Mouse (Mus musculus) forebrain, embryonic 13.5 days (tissue): ENCODE results near the gene Fbxo33. TPM values are rescaled to one million over a fixed set of nuclear protein-coding genes. Genes with fewer than 3 reads are reported as not detected.
"Not testable (repeated sequence)": the region's sequence is repeated elsewhere in the genome, so short reads cannot be mapped to it uniquely, and the experiment has no call there.

Experiments used
- ATAC-seq: fragments of 200-750 bp; cut with Nextera tagmentation; 2 replicates; pipeline ENCODE4 v1.8.0; 2017
- H3K27ac ChIP-seq: fragments of 300-500 bp; sonication (generic); 2 replicates; pipeline ENCODE4 v1.5.1; 2015; ENCODE audit warnings: inconsistent platforms, mild to moderate bottlenecking, moderate library complexity
- H3K27me3 ChIP-seq: fragments of 300-500 bp; sonication (generic); 2 replicates; pipeline ENCODE4 v1.6.1; 2015; ENCODE audit warnings: mild to moderate bottlenecking, inconsistent platforms
- H3K36me3 ChIP-seq: fragments of 300-500 bp; sonication (generic); 2 replicates; pipeline ENCODE4 v1.6.1; 2015; ENCODE audit warnings: mild to moderate bottlenecking, inconsistent platforms; ENCODE audit not compliant: poor library complexity, severe bottlenecking
- H3K4me1 ChIP-seq: fragments of 300-500 bp; sonication (generic); 2 replicates; pipeline ENCODE4 v1.6.1; 2015; ENCODE audit warnings: inconsistent platforms
- H3K4me2 ChIP-seq: fragments of 300-500 bp; sonication (generic); 2 replicates; pipeline ENCODE4 v1.6.1; 2015; ENCODE audit warnings: inconsistent platforms, mild to moderate bottlenecking, moderate library complexity
- H3K4me3 ChIP-seq: fragments of 300-500 bp; sonication (generic); 2 replicates; pipeline ENCODE4 v1.5.1; 2015; ENCODE audit warnings: mild to moderate bottlenecking, inconsistent platforms
- H3K9ac ChIP-seq: fragments of 300-500 bp; sonication (generic); 2 replicates; pipeline ENCODE4 v1.6.1; 2015; ENCODE audit warnings: mild to moderate bottlenecking, inconsistent platforms
- H3K9me3 ChIP-seq: fragments of 300-500 bp; sonication (generic); replicated peaks from 2 replicates; pipeline ENCODE4 v1.6.1; 2016; ENCODE audit warnings: inconsistent platforms
- WGBS: fragments of 180-500 bp; shearing (Covaris S2); methylation state at CpG from one replicate; pipeline ENCODE4 v1.1.7; 2015; 5-methylcytosine and 5-hydroxymethylcytosine counted together
- polyA plus RNA-seq: library from polyadenylated mRNA; unstranded; fragments of >200 nt; fragmentation: Nextera tagmentation; extraction: Ambion mirVana; gene quantifications from 2 replicates; pipeline ENCODE4 v1.2.1, GENCODE M21; 2015

Fbxo33 gene
- polyA plus RNA-seq = 5.8 and 7.3 TPM in 2 replicates

- H3K27me3 ChIP-seq = no peaks in the 10 kb centered on the region
- H3K27ac ChIP-seq = peak within 1 kb of the TSS; percentile 94
- H3K9me3 ChIP-seq = no peaks in the 10 kb centered on the region
- no peaks in the 10 kb centered on the region for H3K36me3 ChIP-seq
- peak within 1 kb of the TSS; percentile 92 for H3K4me3 ChIP-seq
- under 1% methylated on average over 109 of the region's 109 CpGs for WGBS
- ATAC-seq = peak; percentile 97
- H3K9ac ChIP-seq = peak within 1 kb of the TSS; percentile 91
- peak within 1 kb of the TSS; percentile 91 for H3K4me2 ChIP-seq
- peaks cover 32% of the 10 kb centered on the region for H3K4me1 ChIP-seq
These were observed at the start of gene Fbxo33 for GRCm38 (mm10) chr12:59219325-59220225. Fbxo33 (minus strand) TSS chr12:59219725.

DNA sequence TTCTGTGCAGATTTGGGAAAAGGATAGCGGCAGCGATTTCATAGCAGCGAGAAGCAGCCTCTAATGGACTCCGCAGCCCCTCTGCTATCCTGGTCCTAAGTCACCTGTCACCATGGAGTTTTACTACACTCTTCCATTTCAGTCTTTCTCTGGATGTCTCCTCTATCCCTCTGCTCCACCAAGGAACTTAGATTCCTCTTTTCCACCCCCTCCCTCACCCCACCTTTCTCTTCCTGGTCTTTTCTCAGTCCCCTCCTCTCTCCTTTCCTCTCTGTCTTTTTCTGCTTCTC, 46.4 kb upstream of the Fbxo33 start:
- Histone ChIP-seq H3K36me3 (no peaks in the 10 kb centered on the region), H3K4me1 (no peaks in the 10 kb centered on the region), H3K27me3 (no peaks in the 10 kb centered on the region), H3K4me2 (peak overlapping the region; percentile 43), H3K9ac (no peak overlapping the region), H3K27ac (no peak overlapping the region), H3K9me3 (no peaks in the 10 kb centered on the region), H3K4me3 (no peak overlapping the region)
- WGBS = 66% methylated on average over 4 of the region's 4 CpGs
- peak; percentile 46 for ATAC-seq

GRCm38 (mm10) chr12:59265207-59265941, 45.8 kb upstream of the Fbxo33 start:
- H3K4me1 ChIP-seq = peaks cover 3% of the 10 kb centered on the region; the same call in 1 of the 2 replicates
- peak; percentile 78 for ATAC-seq
- 28% methylated on average over 15 of the region's 15 CpGs for WGBS
- H3K27ac ChIP-seq = no peak overlapping the region
- no peak overlapping the region for H3K9ac ChIP-seq
- no peaks in the 10 kb centered on the region for H3K9me3 ChIP-seq
- H3K4me2 ChIP-seq = peak overlapping the region; percentile 43
- H3K36me3 ChIP-seq = no peaks in the 10 kb centered on the region
- no peak overlapping the region for H3K4me3 ChIP-seq
- H3K27me3 ChIP-seq = no peaks in the 10 kb centered on the region

GRCm38 (mm10) chr12:59262841-59263240, 43.3 kb upstream of the Fbxo33 start:
- WGBS = 89% methylated on average over 3 of the region's 3 CpGs
- ATAC-seq = no peak
- no peaks in the 10 kb centered on the region for H3K9me3 ChIP-seq
- no peaks in the 10 kb centered on the region for H3K27me3 ChIP-seq
- no peak overlapping the region for H3K27ac ChIP-seq
- H3K4me3 ChIP-seq = no peak overlapping the region
- no peak overlapping the region for H3K4me2 ChIP-seq
- peaks cover 8% of the 10 kb centered on the region; the same call in 1 of the 2 replicates for H3K4me1 ChIP-seq
- H3K9ac ChIP-seq = no peak overlapping the region
- H3K36me3 ChIP-seq = no peaks in the 10 kb centered on the region

GRCm38 (mm10) chr12:59260798-59261197, 41.3 kb upstream of the Fbxo33 start:
- Histone ChIP-seq H3K4me1 (peaks cover 8% of the 10 kb centered on the region; the same call in 1 of the 2 replicates), H3K4me3 (no peak overlapping the region), H3K9me3 (no peaks in the 10 kb centered on the region), H3K4me2 (no peak overlapping the region), H3K27ac (no peak overlapping the region; the same call in 1 of the 2 replicates), H3K9ac (no peak overlapping the region), H3K27me3 (no peaks in the 10 kb centered on the region), H3K36me3 (no peaks in the 10 kb centered on the region)
- WGBS = 80% methylated on average over 2 of the region's 2 CpGs
- no peak for ATAC-seq

GRCm38 (mm10) chr12:59260362-59260761, 40.8 kb upstream of the Fbxo33 start:
- H3K27ac ChIP-seq = no peak overlapping the region
- H3K4me1 ChIP-seq = peaks cover 8% of the 10 kb centered on the region; the same call in 1 of the 2 replicates
- no peak overlapping the region for H3K9ac ChIP-seq
- no peaks in the 10 kb centered on the region for H3K27me3 ChIP-seq
- ATAC-seq = peak; percentile 46
- H3K9me3 ChIP-seq = no peaks in the 10 kb centered on the region
- no peaks in the 10 kb centered on the region for H3K36me3 ChIP-seq
- H3K4me2 ChIP-seq = no peak overlapping the region
- H3K4me3 ChIP-seq = no peak overlapping the region

DNA sequence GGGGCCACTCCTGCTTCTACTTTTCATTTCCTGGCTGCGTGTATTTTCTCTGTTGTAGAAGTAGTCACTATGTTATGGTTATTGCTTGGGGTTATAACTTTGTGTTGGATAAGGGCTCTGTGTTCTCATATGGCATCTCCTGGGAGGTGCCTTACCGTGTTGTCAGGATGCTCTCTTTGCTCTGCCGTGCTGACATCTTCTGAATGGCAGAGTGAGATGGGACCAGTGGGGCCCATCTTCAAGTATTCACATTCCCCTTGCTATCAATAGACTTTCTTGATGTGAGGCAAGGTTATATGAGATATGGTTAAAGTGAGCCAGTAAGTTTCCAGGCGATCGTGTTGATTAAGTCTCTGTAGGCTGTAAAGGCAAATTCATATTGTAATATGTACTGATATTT, 39.5 kb upstream of the Fbxo33 start:
- no peaks in the 10 kb centered on the region for H3K36me3 ChIP-seq
- no peak overlapping the region for H3K4me3 ChIP-seq
- H3K27ac ChIP-seq = no peak overlapping the region
- no peak overlapping the region for H3K9ac ChIP-seq
- H3K4me1 ChIP-seq = peaks cover 8% of the 10 kb centered on the region; the same call in 1 of the 2 replicates
- no peak for ATAC-seq
- no peaks in the 10 kb centered on the region for H3K9me3 ChIP-seq
- no peaks in the 10 kb centered on the region for H3K27me3 ChIP-seq
- no peak overlapping the region for H3K4me2 ChIP-seq
- 93% methylated on average over 5 of the region's 5 CpGs for WGBS

- Histone ChIP-seq H3K4me3 (no peak overlapping the region), H3K9me3 (no peaks in the 10 kb centered on the region), H3K9ac (no peak overlapping the region), H3K36me3 (no peaks in the 10 kb centered on the region), H3K27ac (no peak overlapping the region), H3K27me3 (no peaks in the 10 kb centered on the region), H3K4me1 (no peaks in the 10 kb centered on the region), H3K4me2 (no peak overlapping the region)
- 92% methylated on average over 2 of the region's 2 CpGs for WGBS
- no peak for ATAC-seq
These were observed 30.8 kb upstream of the Fbxo33 start for GRCm38 (mm10) chr12:59250259-59250827.

DNA sequence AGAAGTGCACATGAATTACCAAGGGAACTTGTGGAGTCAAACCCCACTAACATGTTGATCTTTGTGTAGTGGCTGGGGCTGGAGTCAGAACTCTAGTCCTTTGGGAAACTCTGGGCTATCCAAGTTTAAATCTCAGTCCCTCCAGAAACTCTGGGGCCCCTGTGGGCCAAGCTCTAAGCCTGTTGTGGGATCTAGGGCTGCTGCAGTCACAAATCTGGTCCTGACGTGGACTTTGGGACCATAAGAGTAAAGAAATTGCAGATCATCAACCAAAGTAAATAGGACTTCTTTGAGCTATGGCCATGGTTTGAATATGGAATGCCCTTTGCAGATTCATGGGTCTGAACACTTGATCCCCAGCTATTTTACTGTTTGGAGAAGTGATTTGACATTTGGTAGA, 29.4 kb upstream of the Fbxo33 start:
- Histone ChIP-seq H3K4me2 (no peak overlapping the region), H3K4me3 (no peak overlapping the region), H3K4me1 (no peaks in the 10 kb centered on the region), H3K9ac (no peak overlapping the region), H3K36me3 (no peaks in the 10 kb centered on the region), H3K27me3 (no peaks in the 10 kb centered on the region), H3K9me3 (no peaks in the 10 kb centered on the region), H3K27ac (no peak overlapping the region)
- 66% methylated on average over 1 of the region's 1 CpGs for WGBS
- no peak for ATAC-seq

- not testable (repeated sequence) for H3K27me3 ChIP-seq, H3K9me3 ChIP-seq, H3K4me1 ChIP-seq, H3K36me3 ChIP-seq, ATAC-seq, H3K9ac ChIP-seq, H3K27ac ChIP-seq, H3K4me3 ChIP-seq, H3K4me2 ChIP-seq
- 90% methylated on average over 8 of the region's 8 CpGs for WGBS
These were observed 21.5 kb upstream of the Fbxo33 start for GRCm38 (mm10) chr12:59241031-59241430.

DNA sequence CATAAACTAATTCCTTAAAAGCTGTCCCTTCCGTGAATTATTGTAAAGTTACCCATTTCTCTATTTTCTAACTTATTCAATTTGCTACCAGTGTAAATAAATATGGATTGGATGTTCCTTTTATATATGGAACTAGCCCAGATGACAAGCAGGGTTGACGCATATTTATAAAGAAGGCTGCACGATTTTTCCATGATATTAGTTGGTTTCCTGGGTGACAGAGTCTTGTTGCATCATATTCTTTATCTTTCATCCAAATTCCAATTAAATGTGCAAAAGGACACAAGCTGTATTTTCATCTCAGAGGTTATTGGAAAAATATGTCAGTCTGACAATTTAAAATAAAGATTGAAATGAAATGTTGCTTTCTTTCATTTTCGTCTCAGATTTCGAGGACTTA, 18.9 kb upstream of the Fbxo33 start:
- no peak overlapping the region for H3K9ac ChIP-seq
- H3K9me3 ChIP-seq = no peaks in the 10 kb centered on the region
- H3K4me1 ChIP-seq = no peaks in the 10 kb centered on the region
- 87% methylated on average over 5 of the region's 5 CpGs for WGBS
- H3K4me3 ChIP-seq = no peak overlapping the region
- no peaks in the 10 kb centered on the region for H3K36me3 ChIP-seq
- no peak overlapping the region for H3K27ac ChIP-seq
- no peak overlapping the region for H3K4me2 ChIP-seq
- no peak for ATAC-seq
- no peaks in the 10 kb centered on the region for H3K27me3 ChIP-seq

- no peaks in the 10 kb centered on the region for H3K36me3 ChIP-seq
- H3K9ac ChIP-seq = no peak overlapping the region
- H3K27me3 ChIP-seq = no peaks in the 10 kb centered on the region
- no peaks in the 10 kb centered on the region for H3K9me3 ChIP-seq
- no peak for ATAC-seq
- WGBS = 91% methylated on average over 5 of the region's 5 CpGs
- no peak overlapping the region for H3K4me2 ChIP-seq
- no peak overlapping the region for H3K4me3 ChIP-seq
- no peak overlapping the region for H3K27ac ChIP-seq
- no peaks in the 10 kb centered on the region for H3K4me1 ChIP-seq
These were observed 8.9 kb upstream of the Fbxo33 start for GRCm38 (mm10) chr12:59228401-59228800.
